Mouse (Mus musculus) naive thymus-derived CD4-positive, alpha-beta T cell, adult 2 months (primary cell): ENCODE data around the gene Ssx2ip.
A peak's percentile ranks its signal among the peaks of the same experiment; 100 is the strongest.
"Not testable (repeated sequence)": the region's sequence is repeated elsewhere in the genome, so short reads cannot be mapped to it uniquely, and the experiment has no call there.

Experiments
- DNase-seq: peaks from one replicate; pipeline ENCODE4 v3.0.0-alpha.2; 2011; ENCODE audit warnings: low read depth

Gene Ssx2ip

DNA sequence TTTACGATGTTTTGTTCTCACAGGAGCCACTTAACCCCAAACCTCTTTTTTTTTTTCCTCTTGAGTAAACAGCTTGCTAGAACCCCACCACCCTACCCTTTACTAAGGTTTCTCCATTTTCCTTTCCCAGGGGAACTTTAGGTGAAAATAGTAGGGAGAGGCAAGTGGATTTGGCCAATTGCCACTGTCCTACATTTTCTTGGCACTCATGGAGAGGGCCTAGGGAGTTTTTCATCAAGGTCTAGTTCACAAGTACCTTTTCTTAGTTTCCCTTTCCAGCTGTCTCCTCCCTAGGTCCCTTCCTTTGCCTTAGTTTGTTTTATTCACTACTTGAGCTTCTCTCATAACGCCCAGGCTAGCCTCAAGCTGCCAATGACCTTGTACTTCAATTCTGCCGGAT, 672 bp upstream of the Ssx2ip start:
- peak; percentile 12 for DNase-seq

DNA sequence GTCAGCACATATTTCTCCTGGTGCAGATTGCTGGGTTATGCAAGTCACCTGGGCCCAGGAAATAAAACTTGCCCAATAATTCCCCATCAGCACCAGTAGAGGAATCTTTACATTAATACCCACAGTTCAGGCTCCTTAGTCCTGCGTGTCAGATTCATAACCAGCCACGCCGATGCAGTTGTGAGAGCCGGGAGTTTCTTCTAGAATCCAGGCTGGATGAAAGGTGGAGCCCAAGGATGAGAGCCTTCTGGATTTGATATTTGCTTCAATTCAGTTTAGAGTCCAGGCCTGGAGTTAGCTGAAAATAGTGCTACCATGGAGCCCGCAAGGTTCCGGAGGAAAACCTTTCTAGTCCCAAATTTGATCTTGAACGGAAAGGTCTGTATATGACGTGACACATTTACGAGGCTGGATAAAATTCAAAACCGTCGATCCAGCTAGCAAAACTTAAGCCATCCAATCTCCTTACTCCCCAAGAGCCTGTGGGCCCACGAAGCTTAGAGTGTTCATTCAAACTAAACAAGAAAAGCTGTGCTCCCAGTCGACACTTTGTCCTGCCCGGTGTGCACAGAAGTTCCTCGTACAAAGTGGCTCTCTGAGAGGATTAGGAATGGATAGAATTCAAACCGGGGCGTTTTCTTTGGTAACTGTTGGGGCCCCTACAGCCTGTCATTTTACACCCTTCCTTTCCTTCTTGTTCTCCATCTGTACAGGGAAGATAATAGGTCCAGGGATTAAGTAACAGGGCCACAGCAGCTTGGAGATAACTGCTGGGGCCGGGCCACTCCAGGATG, 968 bp downstream of the Ssx2ip start:
- no peak for DNase-seq

DNA sequence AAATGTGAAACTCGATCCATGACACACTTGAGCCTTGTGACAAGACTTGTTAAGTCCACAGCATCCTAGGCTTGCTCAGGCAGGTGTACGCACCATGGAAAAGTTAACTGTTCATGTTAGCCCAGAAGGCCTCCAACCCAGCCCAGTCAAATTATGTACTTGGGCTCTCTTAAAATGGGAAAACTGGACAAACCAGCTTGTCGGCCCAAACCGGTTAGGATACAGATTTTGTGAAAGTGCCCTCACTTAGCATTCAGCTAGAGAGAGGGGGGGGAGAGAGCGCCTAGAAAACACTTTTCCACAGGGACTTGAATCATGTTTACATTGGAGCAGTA, 1.5 kb downstream of the Ssx2ip start:
- no peak for DNase-seq

GRCm38 (mm10) chr3:146407086-146407721, 2.8 kb downstream of the Ssx2ip start:
- DNase-seq, result no peak

GRCm38 (mm10) chr3:146410114-146410513, 5.7 kb downstream of the Ssx2ip start:
- no peak for DNase-seq

DNA sequence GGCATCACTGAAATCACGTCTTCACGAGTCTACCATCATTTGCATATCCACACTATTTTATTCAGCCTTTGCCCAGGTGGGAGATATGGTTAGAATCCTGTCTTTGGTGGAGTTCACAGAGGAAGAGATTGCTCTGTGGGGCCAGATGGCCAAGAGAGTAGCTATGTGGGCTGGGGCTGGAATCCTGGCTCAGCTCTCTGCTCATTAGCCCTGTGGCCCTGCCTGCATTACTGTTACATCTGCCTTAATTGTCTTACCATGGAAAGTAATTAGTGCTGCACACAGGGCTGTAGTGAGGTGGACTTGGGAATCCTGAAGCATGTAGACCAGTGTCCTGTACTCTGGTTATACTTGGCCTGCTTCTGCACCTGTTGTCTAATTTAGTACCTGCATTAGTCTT, 7.6 kb downstream of the Ssx2ip start:
- no peak for DNase-seq

GRCm38 (mm10) chr3:146412480-146412879, 8.0 kb downstream of the Ssx2ip start:
- no peak for DNase-seq

GRCm38 (mm10) chr3:146413016-146413415, 8.6 kb downstream of the Ssx2ip start:
- DNase-seq, result no peak

DNA sequence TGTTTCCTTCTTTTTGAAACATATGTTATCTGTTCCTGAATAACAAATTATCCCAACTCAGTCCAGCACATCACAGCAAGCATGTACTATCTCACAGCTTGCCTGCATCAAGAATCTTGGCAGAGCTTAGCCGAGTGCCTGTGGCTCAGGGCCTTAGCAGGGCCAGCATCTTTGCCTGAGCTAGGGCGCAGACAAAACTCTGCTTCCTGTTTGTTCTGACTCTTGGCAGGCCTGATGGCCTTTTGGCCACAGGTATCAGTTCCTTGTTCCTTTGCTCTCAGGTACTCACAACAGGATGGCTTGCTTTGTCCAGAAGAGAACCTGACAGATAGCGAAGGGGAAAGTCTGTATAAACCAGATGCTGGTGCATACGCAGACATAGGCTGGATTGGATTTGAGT, 9.6 kb downstream of the Ssx2ip start:
- DNase-seq, result no peak

- DNase-seq, result no peak
Observed at GRCm38 (mm10) chr3:146414555-146414954, 10.1 kb downstream of the Ssx2ip start.

GRCm38 (mm10) chr3:146417873-146418272, 13.4 kb downstream of the Ssx2ip start:
- DNase-seq, result no peak

DNA sequence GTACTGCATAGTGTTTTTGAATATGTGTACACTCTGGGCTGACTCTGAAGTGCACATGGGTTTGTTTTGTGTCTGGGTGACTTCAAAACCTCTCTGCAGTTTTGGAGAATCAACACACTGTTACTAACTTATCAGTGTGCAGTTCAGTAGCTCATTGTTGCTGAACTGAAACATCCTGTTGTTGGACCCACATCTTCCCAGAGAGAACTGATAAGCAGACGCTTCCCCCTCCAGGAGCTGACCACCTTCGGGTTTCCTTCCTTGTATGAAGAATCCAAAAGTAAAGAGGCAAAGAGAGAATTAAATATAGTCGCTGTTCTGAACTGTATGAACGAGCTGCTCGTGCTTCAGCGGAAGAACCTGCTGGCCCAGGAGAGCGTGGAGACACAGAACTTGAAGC, 14.5 kb downstream of the Ssx2ip start:
- DNase-seq, result no peak

- no peak for DNase-seq
Observed at GRCm38 (mm10) chr3:146419534-146419933, 15.1 kb downstream of the Ssx2ip start.

GRCm38 (mm10) chr3:146419992-146420537, 15.6 kb downstream of the Ssx2ip start:
- no peak for DNase-seq

DNA sequence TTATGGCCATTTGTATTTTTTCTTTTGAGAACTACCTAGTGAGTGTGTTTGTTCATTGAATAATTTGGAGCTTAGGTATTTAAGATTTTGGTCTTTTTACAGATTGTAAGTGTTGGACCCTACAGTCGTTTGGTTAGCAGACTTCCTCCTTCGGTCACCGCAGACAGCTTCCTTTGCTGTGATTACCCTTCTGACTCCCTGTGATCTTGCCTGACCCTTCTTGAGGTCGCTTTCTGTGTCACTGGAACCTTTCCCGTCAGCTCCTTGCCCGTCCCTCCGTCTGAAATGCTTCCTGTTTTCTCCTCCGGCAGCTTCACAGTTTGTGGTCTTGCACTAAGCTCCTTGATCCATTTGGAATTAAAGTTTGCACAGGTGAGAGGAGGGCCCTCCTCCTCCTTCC, 17.3 kb downstream of the Ssx2ip start:
- DNase-seq, result peak; percentile 24

DNA sequence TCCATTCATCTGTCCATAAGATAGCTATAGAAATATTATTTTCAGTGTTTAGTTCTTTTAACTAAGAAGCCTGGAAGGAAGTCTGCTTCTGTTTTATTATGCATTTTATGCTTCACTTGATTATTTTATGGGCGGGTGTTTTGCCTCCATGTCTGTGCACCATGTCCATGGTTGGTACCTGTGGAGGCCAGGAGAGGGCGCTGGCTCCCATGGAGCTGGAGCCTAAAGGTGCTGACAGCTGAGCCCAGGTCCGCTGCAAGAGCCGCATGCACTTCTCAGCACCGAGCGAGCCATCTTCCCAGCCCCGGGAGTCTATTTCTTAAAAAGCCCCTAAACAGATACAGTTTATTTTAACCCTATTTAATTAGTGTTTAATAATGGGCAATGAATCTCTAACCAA, 19.3 kb downstream of the Ssx2ip start:
- peak; percentile 20 for DNase-seq

DNA sequence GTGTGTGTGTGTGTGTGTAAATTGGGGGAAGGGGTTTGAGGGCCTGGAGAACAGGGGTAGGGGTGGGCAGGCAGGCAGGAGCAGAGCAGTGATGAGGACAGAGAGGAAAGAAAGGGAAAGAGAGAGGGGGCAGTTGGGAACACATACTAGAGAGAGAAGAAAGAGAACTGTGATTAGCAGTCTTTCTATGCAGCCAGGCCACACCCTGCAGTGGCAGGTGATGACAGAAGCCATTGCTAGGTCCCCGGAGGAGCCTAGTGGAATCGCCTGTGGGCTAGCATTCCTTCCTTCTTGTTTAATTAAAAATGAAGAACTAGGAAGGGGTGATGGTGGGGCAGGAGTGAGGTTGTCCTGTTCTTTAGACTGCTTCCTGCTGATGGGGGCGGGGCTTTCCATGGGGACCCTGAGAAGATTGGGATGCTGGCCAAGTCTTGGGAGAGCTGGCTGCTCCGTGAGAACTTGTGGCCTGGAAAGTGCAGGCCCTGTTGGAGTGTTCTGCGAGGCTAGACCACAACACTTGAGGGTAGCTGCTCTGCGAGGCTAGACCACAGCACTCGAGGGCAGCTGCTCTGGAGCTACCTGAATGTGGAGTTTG, 20.0 kb downstream of the Ssx2ip start:
- DNase-seq, result no peak

GRCm38 (mm10) chr3:146425902-146426301, 21.5 kb downstream of the Ssx2ip start:
- DNase-seq, result no peak

DNA sequence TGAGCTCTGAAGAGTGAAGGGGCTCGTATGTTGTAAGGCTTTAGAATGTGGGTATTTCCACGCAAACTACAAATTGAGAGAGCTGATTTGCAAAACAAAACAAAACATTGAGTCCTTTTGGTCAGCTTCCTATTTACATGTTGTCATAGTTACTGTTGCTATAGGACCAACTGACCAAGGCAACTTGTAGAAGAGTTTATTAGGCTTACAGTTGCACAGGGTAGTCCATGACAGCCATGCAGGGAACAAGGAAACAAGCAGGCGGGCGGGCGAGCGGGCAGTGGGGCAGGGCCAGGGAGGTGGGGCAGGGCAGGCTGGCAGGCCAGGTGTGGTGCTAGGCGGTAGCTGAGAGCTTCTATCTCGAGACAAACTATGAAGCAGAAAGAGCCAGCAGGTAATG, 22.0 kb downstream of the Ssx2ip start:
- no peak for DNase-seq

DNA sequence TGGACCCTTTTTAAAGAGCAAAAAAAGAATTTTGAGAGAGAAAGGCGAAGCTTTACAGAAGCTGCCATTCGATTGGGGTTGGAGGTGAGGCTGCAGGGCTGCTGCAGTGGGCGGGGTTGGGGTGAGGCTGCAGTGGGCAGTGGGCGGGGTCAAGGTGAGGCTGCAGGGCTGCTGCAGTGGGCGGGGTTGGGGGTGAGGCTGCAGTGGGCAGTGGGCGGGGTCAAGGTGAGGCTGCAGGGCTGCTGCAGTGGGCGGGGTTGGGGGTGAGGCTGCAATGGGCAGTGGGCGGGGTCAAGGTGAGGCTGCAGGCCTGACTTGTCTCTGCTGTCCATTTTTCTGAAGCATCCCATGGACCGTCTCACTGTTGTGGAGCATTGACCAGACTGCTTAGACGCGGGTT, 28.6 kb downstream of the Ssx2ip start:
- not testable (repeated sequence) for DNase-seq

GRCm38 (mm10) chr3:146433681-146434350, 29.4 kb downstream of the Ssx2ip start:
- DNase-seq, result no peak

- no peak for DNase-seq
Observed at GRCm38 (mm10) chr3:146434686-146435085, 30.2 kb downstream of the Ssx2ip start.

DNA sequence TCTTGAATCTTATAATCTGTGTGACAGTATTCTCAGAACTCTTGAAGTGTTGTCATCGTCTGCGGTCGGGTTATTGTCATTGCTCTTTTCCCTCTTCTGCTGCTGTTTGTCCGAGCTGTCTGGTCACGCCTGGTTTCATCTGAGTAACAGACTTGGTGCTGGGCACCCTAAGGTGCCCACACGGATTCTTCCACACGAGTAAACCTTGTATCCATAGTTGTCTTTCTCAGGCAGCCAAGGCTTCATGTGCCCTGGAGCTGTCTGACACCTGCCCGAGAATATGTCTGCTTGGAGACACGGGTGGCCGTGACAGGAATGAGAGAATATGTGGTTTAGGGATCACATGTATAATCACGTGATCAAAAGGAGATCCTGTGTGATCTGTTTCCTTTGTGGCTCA, 31.1 kb downstream of the Ssx2ip start:
- no peak for DNase-seq
